Mouse (Mus musculus) left cerebral cortex, adult 11 months (tissue): ENCODE data around the gene Prss38.
"Not testable (repeated sequence)": the region's sequence is repeated elsewhere in the genome, so short reads cannot be mapped to it uniquely, and the experiment has no call there.

Source experiments
- DNase-seq: peaks from one replicate; pipeline ENCODE4 v3.0.0; 2022; ENCODE audit warnings: low spot score

The Prss38 gene

DNA sequence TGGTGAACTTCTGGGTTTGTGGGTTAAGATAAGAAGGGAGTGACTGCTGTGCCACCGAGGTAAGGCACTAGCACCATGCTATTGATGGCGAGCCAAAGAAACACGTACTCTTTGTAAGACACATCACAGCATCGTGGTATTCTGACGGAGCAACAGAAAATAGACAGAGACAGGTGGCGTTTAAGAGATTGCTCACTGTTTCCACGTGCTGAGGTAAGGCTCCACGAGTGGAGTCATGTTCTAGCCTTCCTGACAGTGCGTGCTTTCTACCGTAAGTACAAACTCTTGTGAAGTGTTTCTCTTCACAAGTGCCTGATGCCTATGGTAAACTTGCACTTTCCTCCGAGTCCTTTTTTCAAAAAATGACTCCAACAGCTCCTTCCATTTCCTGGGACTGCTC lies 5.6 kb downstream of the Prss38 start:
- DNase-seq: no peak

DNA sequence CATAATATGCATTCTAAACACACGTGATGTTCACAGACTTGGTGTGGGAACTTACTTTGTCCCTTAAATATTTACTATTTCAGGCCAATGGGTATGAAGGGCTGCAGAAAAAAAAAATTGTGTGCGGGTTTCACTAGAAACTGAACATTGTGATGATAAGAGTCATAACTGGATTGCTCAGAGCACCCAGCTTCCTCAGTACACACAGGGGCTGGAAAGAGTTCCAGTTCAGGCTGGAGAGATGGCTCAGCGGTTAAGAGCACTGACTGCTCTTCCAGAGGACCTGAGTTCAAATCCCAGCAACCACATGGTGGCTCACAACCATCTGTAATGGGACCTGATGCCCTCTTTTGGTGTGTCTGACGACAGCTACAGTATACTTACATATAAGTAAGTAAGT lies 7.5 kb downstream of the Prss38 start:
- not testable (repeated sequence) for DNase-seq

- DNase-seq: no peak
Measured at GRCm38 (mm10) chr11:59366633-59367032, 8.8 kb downstream of the Prss38 start.

- DNase-seq: no peak
Measured at GRCm38 (mm10) chr11:59366031-59366430, 9.4 kb downstream of the Prss38 start.

DNA sequence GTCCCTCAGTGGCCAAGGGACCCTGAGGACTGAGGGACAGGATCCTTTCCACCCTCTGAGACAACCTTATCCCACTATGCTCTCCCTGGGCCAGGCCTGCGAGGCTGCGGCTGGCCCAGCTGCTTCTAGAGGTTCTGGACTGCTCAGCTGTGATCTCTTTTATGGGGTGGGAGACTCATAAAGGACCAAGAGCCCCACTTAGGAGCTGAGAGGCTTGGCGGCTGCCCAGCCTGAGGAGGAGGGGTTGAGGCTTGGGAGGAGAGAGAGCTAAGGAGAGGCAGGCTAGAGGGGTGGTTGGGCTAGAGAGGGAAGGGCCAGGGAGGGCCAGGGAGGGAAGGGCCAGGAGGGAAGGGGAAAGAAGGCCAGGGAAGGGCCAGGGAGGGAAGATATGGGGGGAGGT lies 11.0 kb downstream of the Prss38 start:
- DNase-seq: no peak

- no peak for DNase-seq
Measured at GRCm38 (mm10) chr11:59364007-59364406, 11.4 kb downstream of the Prss38 start.

DNA sequence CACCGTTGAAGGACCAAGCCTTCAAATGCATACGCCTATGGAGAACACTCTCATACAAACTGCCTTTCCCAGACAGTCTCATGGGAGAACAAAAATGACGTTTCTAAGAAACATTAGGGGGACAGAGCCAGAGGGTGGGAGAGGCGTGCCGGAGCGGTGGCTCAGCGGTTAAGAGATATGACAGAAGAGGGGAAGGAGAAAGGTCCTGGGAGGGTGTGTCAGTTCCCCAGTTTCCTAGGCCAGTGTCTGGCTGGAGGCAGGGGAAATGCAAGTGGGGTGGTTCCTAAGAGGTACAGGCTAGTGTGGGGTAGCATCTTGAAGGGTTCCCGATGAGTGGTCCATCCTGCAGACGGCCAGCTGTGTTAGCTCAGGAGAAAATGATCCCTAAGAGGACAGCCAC lies 14.2 kb downstream of the Prss38 start:
- no peak for DNase-seq

DNA sequence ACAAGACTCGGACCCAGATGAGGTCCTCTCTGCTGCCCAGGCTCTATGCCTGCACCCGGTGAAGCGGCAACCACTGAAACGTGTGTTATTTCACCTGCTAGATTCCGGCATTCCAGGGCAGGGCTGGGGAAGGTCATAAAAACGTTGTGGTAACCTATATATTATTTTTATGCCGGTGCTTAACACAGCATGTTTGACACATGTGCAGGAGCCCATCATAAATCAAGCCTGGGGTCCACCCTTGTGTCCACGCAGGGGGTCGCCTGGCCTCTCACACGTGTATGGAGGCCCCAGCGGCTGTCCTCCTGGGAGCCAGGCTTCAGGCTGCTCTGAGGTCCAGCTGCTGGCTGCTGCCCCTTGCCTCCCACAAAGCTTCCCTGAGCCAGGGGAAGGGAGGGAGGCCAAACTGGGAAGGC lies 18.6 kb downstream of the Prss38 start:
- DNase-seq: no peak

- no peak for DNase-seq
Measured at GRCm38 (mm10) chr11:59354793-59355192, 20.7 kb downstream of the Prss38 start.

GRCm38 (mm10) chr11:59350326-59350725 lies 25.1 kb downstream of the Prss38 start:
- no peak for DNase-seq

DNA sequence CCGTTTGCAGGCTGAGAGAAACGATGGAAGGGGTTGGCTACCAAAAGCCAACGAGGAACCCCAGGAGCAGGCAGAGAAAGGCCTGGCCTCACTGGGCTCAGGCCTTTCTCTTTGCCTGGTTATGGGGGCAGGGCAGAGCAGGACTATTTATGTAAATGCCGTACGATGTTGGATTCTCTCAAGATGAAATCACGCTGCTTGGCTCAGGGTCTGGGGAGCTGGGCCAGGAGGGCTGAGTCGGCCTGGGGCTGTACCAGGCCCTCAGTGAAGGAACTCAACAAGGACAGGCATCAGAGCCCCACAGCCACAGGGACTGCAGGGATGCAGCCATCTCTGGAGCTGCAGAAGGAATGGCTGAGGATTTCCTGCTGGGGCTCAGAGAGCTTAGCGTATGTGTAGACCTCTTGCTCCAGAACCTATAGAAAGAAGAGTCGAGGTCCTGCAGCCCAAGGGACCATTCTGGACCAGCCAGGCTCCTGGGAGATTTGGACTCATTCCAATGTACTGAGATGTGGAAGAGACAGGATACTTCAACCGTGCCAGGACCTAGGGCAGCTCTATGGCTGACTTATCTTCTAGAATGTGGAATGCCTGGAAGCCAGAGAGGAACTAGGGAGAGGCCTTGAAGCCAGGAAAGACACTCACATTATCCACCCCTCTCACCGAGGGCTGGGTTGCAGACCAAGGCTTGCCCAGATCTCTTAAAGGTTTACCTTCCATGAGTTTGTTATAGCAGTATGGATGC lies 29.1 kb downstream of the Prss38 start:
- DNase-seq: no peak

GRCm38 (mm10) chr11:59342956-59343355 lies 32.5 kb downstream of the Prss38 start:
- no peak for DNase-seq

- peak; percentile 66 for DNase-seq
Measured at GRCm38 (mm10) chr11:59338736-59339120, 36.7 kb downstream of the Prss38 start.

DNA sequence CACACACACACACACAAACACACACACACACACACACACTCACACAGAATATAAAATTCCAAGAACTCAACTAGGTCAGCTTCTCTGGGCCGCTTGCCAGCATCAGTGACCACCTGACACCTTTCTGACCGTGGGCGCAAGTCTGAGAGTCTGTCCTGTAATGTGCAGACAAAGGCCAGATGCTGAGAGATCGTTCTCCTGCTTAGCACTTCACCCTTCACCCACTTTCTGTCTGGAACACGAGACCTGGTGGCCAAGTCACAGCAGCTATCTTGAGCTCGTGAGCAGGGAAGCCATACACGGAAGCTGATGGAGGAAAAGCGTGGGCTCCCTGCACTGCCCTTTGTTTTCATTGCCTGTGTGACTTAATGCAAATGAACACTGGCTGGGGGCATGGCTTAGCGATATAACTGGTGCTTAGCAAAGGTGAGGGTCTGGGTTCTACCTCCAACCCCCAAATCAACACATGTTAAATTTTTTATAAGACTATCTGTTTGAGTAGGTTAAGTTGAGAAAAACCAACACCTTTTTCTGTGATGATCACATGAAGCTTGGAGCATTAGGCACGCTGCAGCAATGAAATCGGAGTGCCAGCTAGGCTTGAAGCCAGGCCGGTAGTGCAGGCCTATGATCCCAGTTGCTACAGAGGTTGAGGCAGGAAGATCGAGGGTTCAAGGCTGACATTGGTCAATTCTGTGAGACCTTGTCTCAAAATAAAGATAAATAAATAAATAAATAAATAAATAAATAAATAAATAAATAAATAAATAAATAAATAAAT lies 37.3 kb downstream of the Prss38 start:
- DNase-seq: no peak

DNA sequence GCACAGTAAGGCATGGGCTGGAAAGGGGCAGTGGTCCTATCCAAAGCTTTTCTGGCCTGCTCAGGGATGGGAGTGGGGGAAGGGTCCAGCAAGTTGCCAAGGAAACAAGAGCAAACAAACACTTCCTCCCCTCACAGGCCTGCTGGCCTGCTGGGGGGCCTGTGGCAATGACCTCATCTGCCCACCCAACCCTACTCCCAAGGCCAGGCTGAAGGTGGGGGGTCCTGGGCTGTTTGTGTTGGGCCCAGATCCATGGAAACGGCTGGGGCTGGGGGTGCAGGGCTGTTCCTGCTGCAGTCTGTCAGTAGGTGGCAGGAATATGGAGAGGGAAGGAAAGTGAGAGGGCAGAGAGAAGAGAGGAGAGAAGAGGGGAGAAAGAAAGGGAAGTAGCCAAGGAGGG lies 39.1 kb downstream of the Prss38 start:
- DNase-seq: no peak

DNA sequence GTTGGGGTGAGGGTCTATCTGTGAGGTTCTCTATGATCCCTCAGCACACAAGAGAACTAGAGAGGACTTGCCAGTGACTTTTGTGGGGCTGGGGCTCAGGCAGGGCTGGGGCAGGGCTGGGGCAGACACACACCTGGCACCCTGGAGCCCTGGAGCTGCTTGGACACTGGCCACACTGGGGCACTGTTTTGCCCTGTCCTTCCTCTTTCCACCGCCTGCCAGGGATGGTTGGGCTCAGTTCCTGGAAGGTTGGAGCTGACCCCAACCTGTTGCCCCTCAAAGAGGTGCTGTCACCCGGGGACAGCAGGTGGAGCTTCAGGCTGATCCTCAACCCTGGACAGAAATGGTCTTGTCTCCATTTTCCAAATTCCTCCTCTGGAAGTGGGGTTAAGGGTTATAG lies 39.5 kb downstream of the Prss38 start:
- no peak for DNase-seq

DNA sequence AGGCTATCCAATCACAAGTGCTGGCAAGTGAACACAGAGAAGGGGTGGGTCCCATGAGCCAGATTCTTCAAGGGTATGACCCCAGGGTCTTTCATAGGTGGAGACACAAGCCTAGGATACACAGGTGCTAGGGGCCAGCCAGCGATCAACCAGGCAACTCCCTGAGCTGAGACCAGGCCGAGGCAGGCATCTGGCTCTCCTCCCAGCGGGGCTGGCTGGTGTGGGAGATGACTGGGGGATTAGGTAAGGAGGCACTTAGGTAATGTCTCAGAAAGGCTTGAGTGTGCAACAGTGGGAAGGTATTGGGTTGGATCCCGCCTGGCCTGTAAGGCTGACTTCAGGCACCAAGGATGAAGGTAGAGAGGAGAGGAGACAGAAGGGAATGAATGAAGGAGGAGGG lies 40.3 kb downstream of the Prss38 start:
- DNase-seq: no peak

DNA sequence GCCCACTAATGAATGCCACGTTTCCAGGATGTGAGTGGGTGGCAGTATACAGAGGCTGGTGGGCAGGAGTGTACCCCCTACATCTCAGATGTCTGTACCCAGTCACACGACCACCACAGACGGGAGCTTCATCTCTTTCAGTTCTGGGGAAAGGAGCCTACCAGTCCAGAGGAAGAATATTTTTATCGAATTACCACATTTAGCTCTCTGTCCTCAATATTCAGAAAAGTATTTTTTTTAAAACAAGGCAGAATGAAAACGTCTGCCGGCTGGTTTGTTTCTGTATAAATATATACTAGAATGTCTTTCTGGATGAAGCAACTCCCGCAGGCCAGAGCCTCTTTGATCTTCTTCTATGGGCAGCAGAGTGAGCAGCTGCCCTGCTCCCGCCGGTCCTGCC lies 42.5 kb downstream of the Prss38 start:
- DNase-seq: no peak

DNA sequence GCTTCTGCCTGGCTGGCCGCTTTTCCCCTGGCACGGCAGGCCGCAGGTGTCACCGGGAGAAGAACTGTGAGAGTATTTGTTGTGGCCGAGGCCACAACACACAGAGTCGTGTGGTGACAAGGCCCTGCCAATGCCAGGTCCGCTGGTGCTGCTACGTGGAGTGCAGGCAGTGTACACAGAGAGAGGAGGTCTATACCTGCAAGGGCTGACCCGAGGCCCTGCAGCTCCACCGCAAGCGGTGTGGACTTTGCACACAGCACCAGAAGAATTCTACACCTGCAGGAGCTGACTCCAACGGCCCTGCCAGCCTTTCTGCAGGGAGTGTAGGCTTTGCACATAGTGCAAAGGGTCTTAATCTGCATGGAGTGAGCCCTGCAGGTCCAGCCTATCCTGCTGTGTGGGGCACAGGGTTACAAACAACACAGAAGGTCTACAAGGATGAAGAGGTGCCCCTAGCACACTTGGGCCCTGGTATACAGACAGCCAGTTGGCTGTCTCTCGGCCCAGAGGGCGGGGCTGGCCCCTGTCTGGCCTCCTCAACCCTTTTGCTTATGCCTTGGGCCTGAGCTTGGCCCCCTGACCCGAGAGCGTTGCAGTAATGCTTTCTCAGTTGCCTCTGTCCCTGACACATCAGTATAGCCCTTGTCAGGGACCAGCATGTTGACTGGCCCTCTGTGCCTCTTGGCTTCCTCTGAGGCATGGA lies 44.1 kb downstream of the Prss38 start:
- DNase-seq: no peak

GRCm38 (mm10) chr11:59330560-59330959 lies 44.9 kb downstream of the Prss38 start:
- no peak for DNase-seq

- DNase-seq: no peak
Measured at GRCm38 (mm10) chr11:59329616-59330015, 45.8 kb downstream of the Prss38 start.

- DNase-seq: no peak
Measured at GRCm38 (mm10) chr11:59327625-59328024, 47.8 kb downstream of the Prss38 start.

GRCm38 (mm10) chr11:59324777-59325176 lies 50.7 kb downstream of the Prss38 start:
- DNase-seq: no peak
